Mouse (Mus musculus) embryonic fibroblast, embryonic 13.5 days (primary cell): ENCODE measurements around the gene Pltp.

Source experiments
- CTCF ChIP-seq: IDR thresholded peaks from 2 replicates; pipeline ENCODE4 v1.5.1; 2011; ENCODE audit warnings: mild to moderate bottlenecking, control low read depth, low read length, moderate library complexity, borderline replicate concordance; ENCODE audit not compliant: insufficient read depth
- POLR2A ChIP-seq: IDR thresholded peaks from 2 replicates; pipeline ENCODE4 v1.6.1; 2011; ENCODE audit warnings: low read depth, mild to moderate bottlenecking, control low read depth, low read length, moderate library complexity

GRCm38 (mm10) chr2:164901380-164901779, 43.9 kb upstream of the Pltp start:
- TF ChIP-seq POLR2A: no peak
- TF ChIP-seq CTCF: no peak
